Mouse (Mus musculus) thymus, adult 2 months (tissue): ENCODE results near the gene Il5ra.

Experiments
- CTCF ChIP-seq: fragments of 200-500 bp; IDR thresholded peaks from 2 replicates; pipeline ENCODE4 v1.5.1; 2012; ENCODE audit warnings: mild to moderate bottlenecking, control low read depth, low read length, moderate library complexity, borderline replicate concordance; ENCODE audit not compliant: control insufficient read depth, poor library complexity, insufficient read depth; ENCODE audit errors: extremely low read depth
- POLR2A ChIP-seq: fragments of 200-500 bp; IDR thresholded peaks from 2 replicates; pipeline ENCODE4 v1.6.1; 2012; ENCODE audit warnings: mild to moderate bottlenecking, low read length, control low read depth, moderate library complexity; ENCODE audit not compliant: control insufficient read depth, poor library complexity, insufficient read depth; ENCODE audit errors: extremely low read depth

DNA sequence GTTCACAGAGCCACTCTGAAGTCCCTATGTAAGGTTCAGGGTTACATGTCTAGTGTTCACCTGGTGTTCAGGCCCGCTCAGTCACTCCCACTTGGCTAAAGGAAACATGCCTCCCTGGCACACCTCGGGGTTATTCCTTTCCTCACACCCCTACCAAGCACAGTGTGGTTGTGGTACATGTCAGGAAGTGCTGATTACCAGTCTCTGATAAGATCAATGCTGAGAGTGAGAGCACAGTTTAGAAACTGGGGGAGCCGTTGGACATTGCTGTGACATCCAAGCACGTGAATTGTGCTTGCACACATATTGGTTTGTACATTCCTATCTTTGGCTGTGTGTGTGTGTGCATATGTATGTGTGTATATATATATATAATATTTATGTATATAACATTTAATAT lies 16.3 kb downstream of the Il5ra start:
- TF ChIP-seq POLR2A (no peak), CTCF (no peak)
